Mouse (Mus musculus): ENCODE data around the gene Prkcd.

The Prkcd gene

GRCm38 (mm10) chr14:30625856-30626726, at the start of gene Prkcd:
Prkcd (minus strand) TSS chr14:30626210.
- DNase-seq (ENCODE audit: low read depth, low spot score), result peak; percentile 65

- DNase-seq (ENCODE audit: low read depth, low spot score), result no peak
Observed at GRCm38 (mm10) chr14:30674947-30675346, 48.9 kb upstream of the Prkcd start.

- DNase-seq (ENCODE audit: low read depth, low spot score), result peak; percentile 93
Observed at GRCm38 (mm10) chr14:30671986-30672312, 45.9 kb upstream of the Prkcd start.

GRCm38 (mm10) chr14:30671095-30671985, 45.3 kb upstream of the Prkcd start:
- peak; percentile 84 for DNase-seq (ENCODE audit: low read depth, low spot score)

- DNase-seq (ENCODE audit: low read depth, low spot score), result no peak
Observed at GRCm38 (mm10) chr14:30670161-30670560, 44.2 kb upstream of the Prkcd start.

- DNase-seq (ENCODE audit: low read depth, low spot score), result peak; percentile 41
Observed at GRCm38 (mm10) chr14:30666604-30667003, 40.6 kb upstream of the Prkcd start.

GRCm38 (mm10) chr14:30666061-30666460, 40.1 kb upstream of the Prkcd start:
- no peak for DNase-seq (ENCODE audit: low read depth, low spot score)

- no peak for DNase-seq (ENCODE audit: low read depth, low spot score)
Observed at GRCm38 (mm10) chr14:30655531-30655930, 29.5 kb upstream of the Prkcd start.

- no peak for DNase-seq (ENCODE audit: low read depth, low spot score)
Observed at GRCm38 (mm10) chr14:30654691-30655228, 28.8 kb upstream of the Prkcd start.

- DNase-seq (ENCODE audit: low read depth, low spot score), result peak; percentile 98
Observed at GRCm38 (mm10) chr14:30653943-30654659, 28.1 kb upstream of the Prkcd start, which contains the start of gene Rft1. Rft1 (plus strand) TSS chr14:30654360.

GRCm38 (mm10) chr14:30650969-30651368, 25.0 kb upstream of the Prkcd start:
- DNase-seq (ENCODE audit: low read depth, low spot score), result peak; percentile 54

- DNase-seq (ENCODE audit: low read depth, low spot score), result no peak
Observed at GRCm38 (mm10) chr14:30649745-30650144, 23.7 kb upstream of the Prkcd start.

GRCm38 (mm10) chr14:30648478-30648877, 22.5 kb upstream of the Prkcd start:
- no peak for DNase-seq (ENCODE audit: low read depth, low spot score)

- DNase-seq (ENCODE audit: low read depth, low spot score), result no peak
Observed at GRCm38 (mm10) chr14:30646486-30646885, 20.5 kb upstream of the Prkcd start.

- DNase-seq (ENCODE audit: low read depth, low spot score), result no peak
Observed at GRCm38 (mm10) chr14:30645066-30645465, 19.1 kb upstream of the Prkcd start.

GRCm38 (mm10) chr14:30644026-30644425, 18.0 kb upstream of the Prkcd start:
- no peak for DNase-seq (ENCODE audit: low read depth, low spot score)

- DNase-seq (ENCODE audit: low read depth, low spot score), result no peak
Observed at GRCm38 (mm10) chr14:30641748-30642147, 15.7 kb upstream of the Prkcd start.

GRCm38 (mm10) chr14:30638686-30639085, 12.7 kb upstream of the Prkcd start:
- DNase-seq (ENCODE audit: low read depth, low spot score), result peak; percentile 54

GRCm38 (mm10) chr14:30638009-30638408, 12.0 kb upstream of the Prkcd start:
- no peak for DNase-seq (ENCODE audit: low read depth, low spot score)

GRCm38 (mm10) chr14:30637087-30637486, 11.1 kb upstream of the Prkcd start:
- no peak for DNase-seq (ENCODE audit: low read depth, low spot score)

GRCm38 (mm10) chr14:30636499-30636898, 10.5 kb upstream of the Prkcd start:
- no peak for DNase-seq (ENCODE audit: low read depth, low spot score)
